Mouse (Mus musculus) naive thymus-derived CD4-positive, alpha-beta T cell, adult 5 months (primary cell): Measurements from ENCODE around the gene Etv5. TPM values are rescaled to one million over a fixed set of nuclear protein-coding genes. Genes with fewer than 3 reads are reported as not detected.

Experiments used
- polyA plus RNA-seq: library from polyadenylated mRNA; unstranded; fragments of 100-300 nt; shearing (Covaris generic); gene quantifications from one replicate; pipeline ENCODE4 v1.2.1, GENCODE M21; 2017

The Etv5 gene
- polyA plus RNA-seq: 1.6 TPM

GRCm38 (mm10) chr16:22439499-22440177, at the start of gene Etv5:
Gene Etv5, minus strand, starts transcription at chr16:22439719.

Other genes with a start within 250 kb of the Etv5 start
- 322 TPM for gene Tra2b, start 173.7 kb downstream of the Etv5 start, polyA plus RNA-seq
- 0.88 TPM for gene Dgkg, start 217.5 kb upstream of the Etv5 start, polyA plus RNA-seq